Mouse (Mus musculus) lung, postnatal 0 days (tissue): ENCODE results near the gene Il17d. TPM values are rescaled to one million over a fixed set of nuclear protein-coding genes. Genes with fewer than 3 reads are reported as not detected.
A peak's percentile ranks its signal among the peaks of the same experiment; 100 is the strongest.

Experiments used
- ATAC-seq: fragments of 200-750 bp; cut with Nextera tagmentation; 2 replicates; pipeline ENCODE4 v1.8.0; 2017; ENCODE audit warnings: moderate library complexity
- DNase-seq: peaks from one replicate; pipeline ENCODE4 v3.0.0-alpha.2; 2016; ENCODE audit warnings: low spot score
- H3K27ac ChIP-seq: fragments of 300-500 bp; sonication (generic); 2 replicates; pipeline ENCODE4 v1.5.1; 2014; ENCODE audit warnings: antibody characterized with exemption, mild to moderate bottlenecking, low read length, mixed read lengths
- H3K27me3 ChIP-seq: fragments of 300-500 bp; sonication (generic); replicated peaks from 2 replicates; pipeline ENCODE4 v1.6.1; 2014; ENCODE audit warnings: low read length, mixed read lengths; ENCODE audit not compliant: insufficient read depth
- H3K36me3 ChIP-seq: fragments of 300-500 bp; sonication (generic); 2 replicates; pipeline ENCODE4 v1.6.1; 2014; ENCODE audit warnings: low read length, mixed read lengths; ENCODE audit not compliant: insufficient read depth
- H3K4me1 ChIP-seq: fragments of 300-500 bp; sonication (generic); 2 replicates; pipeline ENCODE4 v1.6.1; 2014; ENCODE audit warnings: antibody characterized with exemption, low read depth, low read length, mixed read lengths; ENCODE audit not compliant: insufficient read depth
- H3K4me2 ChIP-seq: fragments of 300-500 bp; sonication (generic); replicated peaks from 2 replicates; pipeline ENCODE4 v1.6.1; 2014; ENCODE audit warnings: low read depth, mild to moderate bottlenecking, low read length, moderate library complexity, mixed read lengths
- H3K4me3 ChIP-seq: fragments of 300-500 bp; sonication (generic); 2 replicates; pipeline ENCODE4 v1.5.1; 2014; ENCODE audit warnings: low read depth, low read length
- H3K9ac ChIP-seq: fragments of 300-500 bp; sonication (generic); replicated peaks from 2 replicates; pipeline ENCODE4 v1.6.1; 2014; ENCODE audit warnings: low read depth, mild to moderate bottlenecking
- H3K9me3 ChIP-seq: fragments of 300-500 bp; sonication (generic); 2 replicates; pipeline ENCODE4 v1.6.1; 2016; ENCODE audit warnings: low read length, mixed read lengths
- CTCF ChIP-seq: IDR thresholded peaks from 2 replicates; pipeline ENCODE4 v1.5.1; 2016; ENCODE audit warnings: antibody characterized with exemption, mild to moderate bottlenecking
- EP300 ChIP-seq: IDR thresholded peaks from 2 replicates; pipeline ENCODE4 v1.6.1; 2016; ENCODE audit warnings: antibody characterized with exemption, mild to moderate bottlenecking, control low read depth
- WGBS: fragments of 180-500 bp; shearing (Covaris S2); extraction: QIAGEN DNeasy Blood & Tissue Kit; methylation state at CpG from one replicate; pipeline ENCODE4 v1.1.7; 2014; 5-methylcytosine and 5-hydroxymethylcytosine counted together
- polyA plus RNA-seq: library from polyadenylated mRNA; unstranded; fragments of >200 nt; fragmentation: Nextera tagmentation; extraction: Ambion mirVana; gene quantifications from 2 replicates; pipeline ENCODE4 v1.2.1, GENCODE M21; 2015

The Il17d gene
- polyA plus RNA-seq, 1 experiment from 2014 or later, result 9.4 TPM

GRCm38 (mm10) chr14:57540683-57541082 lies 16.1 kb downstream of the Il17d start:
- no peak overlapping the region for H3K27ac ChIP-seq
- H3K4me1 ChIP-seq, result peaks cover 5% of the 10 kb centered on the region
- no peaks in the 10 kb centered on the region for H3K9me3 ChIP-seq
- TF ChIP-seq EP300 (no peak), CTCF (no peak)
- H3K27me3 ChIP-seq, result no peaks in the 10 kb centered on the region
- no peak overlapping the region for H3K9ac ChIP-seq
- DNase-seq (no peak), ATAC-seq (no peak)
- no peak overlapping the region for H3K4me3 ChIP-seq
- H3K4me2 ChIP-seq, result no peak overlapping the region
- H3K36me3 ChIP-seq, result no peaks in the 10 kb centered on the region
- 59% methylated on average over 11 of the region's 11 CpGs for WGBS

GRCm38 (mm10) chr14:57542231-57542630 lies 17.7 kb downstream of the Il17d start:
- no peaks in the 10 kb centered on the region for H3K27me3 ChIP-seq
- no peak overlapping the region for H3K4me3 ChIP-seq
- DNase-seq (no peak), ATAC-seq (no peak)
- H3K4me2 ChIP-seq, result no peak overlapping the region
- TF ChIP-seq EP300 (no peak), CTCF (no peak)
- H3K27ac ChIP-seq, result no peak overlapping the region
- no peaks in the 10 kb centered on the region for H3K9me3 ChIP-seq
- H3K4me1 ChIP-seq, result no peaks in the 10 kb centered on the region; the same call in 1 of the 2 replicates
- no peak overlapping the region for H3K9ac ChIP-seq
- WGBS, result 57% methylated on average over 33 of the region's 34 CpGs
- H3K36me3 ChIP-seq, result no peaks in the 10 kb centered on the region

GRCm38 (mm10) chr14:57543420-57544039 lies 19.0 kb downstream of the Il17d start:
- H3K4me1 ChIP-seq, result no peaks in the 10 kb centered on the region; the same call in 1 of the 2 replicates
- no peaks in the 10 kb centered on the region for H3K27me3 ChIP-seq
- ATAC-seq, result no peak
- no peak for DNase-seq
- H3K9me3 ChIP-seq, result no peaks in the 10 kb centered on the region
- TF ChIP-seq EP300, result no peak
- no peak for TF ChIP-seq CTCF
- no peak overlapping the region for H3K9ac ChIP-seq
- H3K4me2 ChIP-seq, result no peak overlapping the region
- H3K4me3 ChIP-seq, result no peak overlapping the region
- H3K27ac ChIP-seq, result no peak overlapping the region
- 85% methylated on average over 13 of the region's 13 CpGs for WGBS
- no peaks in the 10 kb centered on the region for H3K36me3 ChIP-seq

GRCm38 (mm10) chr14:57545526-57545925 lies 20.9 kb downstream of the Il17d start:
- Histone ChIP-seq H3K4me3 (no peak overlapping the region), H3K9me3 (no peaks in the 10 kb centered on the region), H3K36me3 (peaks cover 9% of the 10 kb centered on the region), H3K4me1 (no peaks in the 10 kb centered on the region; the same call in 1 of the 2 replicates), H3K27me3 (no peaks in the 10 kb centered on the region), H3K4me2 (no peak overlapping the region), H3K9ac (no peak overlapping the region), H3K27ac (no peak overlapping the region)
- no peak for TF ChIP-seq EP300
- no peak for TF ChIP-seq CTCF
- DNase-seq (no peak), ATAC-seq (no peak)
- WGBS, result 82% methylated on average over 17 of the region's 17 CpGs

- Histone ChIP-seq H3K27ac (no peak overlapping the region), H3K9me3 (no peaks in the 10 kb centered on the region), H3K4me3 (no peak overlapping the region), H3K36me3 (peaks cover 9% of the 10 kb centered on the region), H3K9ac (no peak overlapping the region), H3K4me2 (no peak overlapping the region), H3K4me1 (no peaks in the 10 kb centered on the region; the same call in 1 of the 2 replicates), H3K27me3 (no peaks in the 10 kb centered on the region)
- WGBS, result 74% methylated on average over 8 of the region's 8 CpGs
- ATAC-seq (no peak), DNase-seq (no peak)
- TF ChIP-seq EP300 (no peak), CTCF (no peak)
These were observed 21.6 kb downstream of the Il17d start for GRCm38 (mm10) chr14:57546131-57546530.

GRCm38 (mm10) chr14:57546557-57547021 lies 22.0 kb downstream of the Il17d start:
- Histone ChIP-seq H3K4me1 (no peaks in the 10 kb centered on the region; the same call in 1 of the 2 replicates), H3K27ac (no peak overlapping the region), H3K9ac (no peak overlapping the region), H3K27me3 (no peaks in the 10 kb centered on the region), H3K36me3 (peaks cover 9% of the 10 kb centered on the region), H3K9me3 (no peaks in the 10 kb centered on the region), H3K4me3 (no peak overlapping the region), H3K4me2 (no peak overlapping the region)
- 14% methylated on average over 13 of the region's 13 CpGs for WGBS
- TF ChIP-seq EP300 (no peak), CTCF (no peak)
- DNase-seq, result peak; percentile 73
- ATAC-seq, result peak; percentile 89
